Mouse (Mus musculus) stomach, postnatal 0 days (tissue): ENCODE measurements around the gene Cplx2. TPM values are rescaled to one million over a fixed set of nuclear protein-coding genes. Genes with fewer than 3 reads are reported as not detected.

Source experiments
- ATAC-seq: fragments of 200-750 bp; cut with Nextera tagmentation; 2 replicates; pipeline ENCODE4 v1.8.0; 2017; ENCODE audit not compliant: low FRiP score, low TSS enrichment
- DNase-seq: peaks from one replicate; pipeline ENCODE4 v3.0.0-alpha.2; 2016; ENCODE audit warnings: low spot score
- H3K27ac ChIP-seq: fragments of 300-500 bp; sonication (generic); replicated peaks from 2 replicates; pipeline ENCODE4 v1.5.1; 2014; ENCODE audit warnings: mild to moderate bottlenecking, control low read depth
- H3K27me3 ChIP-seq: fragments of 300-500 bp; sonication (generic); 2 replicates; pipeline ENCODE4 v1.6.1; 2014; ENCODE audit warnings: low read length; ENCODE audit not compliant: control insufficient read depth, insufficient read depth
- H3K36me3 ChIP-seq: fragments of 300-500 bp; sonication (generic); 2 replicates; pipeline ENCODE4 v1.6.1; 2014; ENCODE audit warnings: low read length, mixed read lengths; ENCODE audit not compliant: control insufficient read depth, insufficient read depth
- H3K4me1 ChIP-seq: fragments of 300-500 bp; sonication (generic); replicated peaks from 2 replicates; pipeline ENCODE4 v1.6.1; 2014; ENCODE audit warnings: antibody characterized with exemption; ENCODE audit not compliant: control insufficient read depth, insufficient read depth
- H3K4me2 ChIP-seq: fragments of 300-500 bp; sonication (generic); replicated peaks from 2 replicates; pipeline ENCODE4 v1.6.1; 2014; ENCODE audit warnings: low read depth, mild to moderate bottlenecking, control low read depth, moderate library complexity
- H3K4me3 ChIP-seq: fragments of 300-500 bp; sonication (generic); 2 replicates; pipeline ENCODE4 v1.5.1; 2014; ENCODE audit warnings: low read depth, low read length, control low read depth
- H3K9ac ChIP-seq: fragments of 300-500 bp; sonication (generic); 2 replicates; pipeline ENCODE4 v1.6.1; 2014; ENCODE audit warnings: mild to moderate bottlenecking, low read length, control low read depth, mixed read lengths
- H3K9me3 ChIP-seq: fragments of 300-500 bp; sonication (generic); 2 replicates; pipeline ENCODE4 v1.6.1; 2016; ENCODE audit warnings: low read length; ENCODE audit not compliant: control insufficient read depth
- CTCF ChIP-seq: IDR thresholded peaks from 2 replicates; pipeline ENCODE4 v1.5.1; 2016; ENCODE audit warnings: antibody characterized with exemption, low read depth, mild to moderate bottlenecking, moderate library complexity
- EP300 ChIP-seq: optimal IDR thresholded peaks from 2 replicates; pipeline ENCODE3; 2016; ENCODE audit warnings: antibody characterized with exemption
- WGBS: fragments of 180-500 bp; shearing (Covaris S2); extraction: QIAGEN DNeasy Blood & Tissue Kit; methylation state at CpG from one replicate; pipeline ENCODE4 v1.1.7; 2014; 5-methylcytosine and 5-hydroxymethylcytosine counted together
- polyA plus RNA-seq: library from polyadenylated mRNA; unstranded; fragments of >200 nt; fragmentation: Nextera tagmentation; extraction: Ambion mirVana; gene quantifications from 2 replicates; pipeline ENCODE4 v1.2.1, GENCODE M21; 2015

Cplx2 gene
- polyA plus RNA-seq, 1 experiment from 2014 or later: 1.9 TPM

DNA sequence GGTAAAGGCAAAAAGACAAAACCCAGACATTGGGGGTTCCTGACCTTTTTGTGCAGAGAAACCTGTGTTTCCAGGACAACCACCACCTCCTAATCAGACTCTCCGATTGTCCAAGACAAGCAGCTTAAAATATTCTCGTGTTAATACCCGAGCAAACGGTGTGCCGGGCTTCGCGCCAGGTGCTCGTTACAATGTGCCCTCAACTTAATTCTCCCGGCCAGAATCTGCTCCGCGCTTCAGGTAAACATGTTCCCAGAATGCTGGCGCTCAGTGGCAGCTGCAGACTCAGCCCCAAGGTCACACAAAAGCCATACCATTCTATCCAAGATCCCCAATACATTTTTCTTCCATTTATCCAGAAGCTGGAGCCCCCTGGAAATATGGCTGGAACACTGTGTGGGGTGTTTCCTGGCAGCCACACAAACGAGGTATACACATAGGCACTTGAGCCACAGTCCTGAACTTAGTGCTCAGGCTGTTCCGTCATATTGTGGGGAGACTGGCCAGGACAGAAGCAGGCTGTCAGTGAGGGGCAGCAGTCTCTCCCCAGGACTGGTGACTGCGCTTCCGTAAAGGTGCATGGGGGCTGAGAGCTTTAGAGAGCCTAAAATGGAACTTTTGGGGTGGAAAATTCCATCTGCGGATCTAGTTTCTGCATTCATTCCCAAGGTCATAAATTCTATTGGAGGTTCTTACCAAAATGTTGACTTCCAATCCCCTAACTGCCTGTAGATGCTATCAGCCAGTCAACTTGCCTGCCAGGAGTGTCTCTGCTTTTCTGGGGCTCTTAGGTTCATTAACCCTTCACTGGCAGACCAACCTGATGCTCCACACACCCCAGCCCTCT lies 32.3 kb downstream of the Cplx2 start:
- WGBS: 28% methylated on average over 17 of the region's 17 CpGs
- H3K36me3 ChIP-seq: no peaks in the 10 kb centered on the region
- no peaks in the 10 kb centered on the region for H3K9me3 ChIP-seq
- peak; percentile 72 for DNase-seq
- no peak for TF ChIP-seq CTCF
- no peak for TF ChIP-seq EP300
- no peaks in the 10 kb centered on the region for H3K4me1 ChIP-seq
- H3K9ac ChIP-seq: no peak overlapping the region
- ATAC-seq: no peak
- H3K4me3 ChIP-seq: no peak overlapping the region
- H3K27me3 ChIP-seq: no peaks in the 10 kb centered on the region
- H3K27ac ChIP-seq: peak overlapping the region; percentile 36; the same call in 1 of the 2 replicates
- no peak overlapping the region for H3K4me2 ChIP-seq

DNA sequence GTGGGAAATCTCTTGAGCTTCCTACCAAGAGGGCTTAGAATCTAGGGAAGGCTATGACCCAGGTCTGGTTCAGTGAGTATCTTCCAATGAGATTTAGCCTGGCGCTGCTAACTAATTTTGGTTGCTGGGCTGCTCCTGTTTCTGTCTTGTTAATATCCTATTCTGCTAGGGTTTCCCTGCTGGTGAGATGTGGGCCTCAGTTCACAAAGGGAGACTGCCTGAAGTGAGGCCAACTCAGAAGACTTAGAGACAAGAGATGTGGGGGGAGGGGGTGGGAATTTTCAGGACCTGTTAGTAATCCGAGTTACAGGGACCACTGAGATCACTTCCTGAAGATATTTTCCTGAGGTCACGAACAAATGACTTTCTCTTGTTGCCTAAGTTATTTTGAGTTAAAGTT lies 33.1 kb downstream of the Cplx2 start:
- Histone ChIP-seq H3K27me3 (no peaks in the 10 kb centered on the region), H3K9ac (no peak overlapping the region), H3K36me3 (no peaks in the 10 kb centered on the region), H3K27ac (no peak overlapping the region), H3K9me3 (no peaks in the 10 kb centered on the region), H3K4me3 (no peak overlapping the region), H3K4me2 (no peak overlapping the region), H3K4me1 (no peaks in the 10 kb centered on the region)
- ATAC-seq (no peak), DNase-seq (no peak)
- 62% methylated on average over 3 of the region's 3 CpGs for WGBS
- no peak for TF ChIP-seq EP300
- TF ChIP-seq CTCF: no peak

DNA sequence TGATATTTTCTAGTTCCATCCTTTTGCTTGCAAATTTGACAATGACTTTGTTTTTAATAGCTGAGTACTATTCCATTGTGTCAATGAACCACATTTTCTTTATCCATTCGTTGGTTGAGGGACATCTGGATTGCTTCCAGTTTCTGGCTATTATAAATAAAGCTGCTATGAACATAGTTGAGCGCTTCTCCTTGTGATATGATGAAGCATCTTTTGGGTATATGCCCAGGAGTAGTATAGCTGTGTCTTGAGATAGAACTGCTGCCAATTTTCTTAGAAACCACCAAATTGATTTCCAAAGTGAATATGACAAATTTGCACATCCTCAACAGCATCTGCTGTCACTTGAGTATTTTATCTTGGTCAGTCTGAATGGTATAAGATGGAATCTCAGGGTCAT lies 34.7 kb downstream of the Cplx2 start:
- Histone ChIP-seq H3K9ac (no peak overlapping the region), H3K27ac (no peak overlapping the region), H3K9me3 (no peaks in the 10 kb centered on the region), H3K36me3 (no peaks in the 10 kb centered on the region), H3K4me2 (no peak overlapping the region), H3K4me3 (no peak overlapping the region), H3K4me1 (no peaks in the 10 kb centered on the region), H3K27me3 (no peaks in the 10 kb centered on the region)
- ATAC-seq (no peak), DNase-seq (no peak)
- TF ChIP-seq CTCF: no peak
- no peak for TF ChIP-seq EP300
- 62% methylated on average over 2 of the region's 2 CpGs for WGBS

DNA sequence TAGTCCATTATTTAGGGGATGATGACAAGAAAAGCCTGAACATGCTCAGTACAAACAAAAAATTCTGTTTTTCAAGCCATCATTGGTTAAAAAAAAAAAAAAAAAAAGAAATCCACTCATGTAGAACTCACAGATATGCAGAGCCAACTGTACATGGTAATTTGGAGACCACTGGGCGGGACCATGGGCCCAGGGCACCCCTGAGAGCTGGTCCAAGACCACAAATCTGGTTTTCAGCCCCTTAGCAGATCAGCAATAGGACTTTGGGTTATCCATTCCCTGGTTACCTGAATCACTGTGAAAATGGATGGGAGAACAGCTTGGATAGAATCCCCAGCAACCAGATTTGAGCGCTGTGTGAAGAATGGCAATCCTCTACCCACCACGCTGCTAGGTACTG lies 40.5 kb downstream of the Cplx2 start:
- no peak overlapping the region for H3K9ac ChIP-seq
- H3K27ac ChIP-seq: no peak overlapping the region
- H3K4me1 ChIP-seq: 0 out of 2 replicates have a peak, but pooled peaks cover 3% of the 10 kb centered on the region
- H3K36me3 ChIP-seq: no peaks in the 10 kb centered on the region
- no peaks in the 10 kb centered on the region for H3K9me3 ChIP-seq
- no peak overlapping the region for H3K4me2 ChIP-seq
- H3K4me3 ChIP-seq: no peak overlapping the region
- H3K27me3 ChIP-seq: no peaks in the 10 kb centered on the region
- WGBS: 86% methylated on average over 3 of the region's 3 CpGs
- DNase-seq (no peak), ATAC-seq (no peak)
- no peak for TF ChIP-seq EP300
- no peak for TF ChIP-seq CTCF

DNA sequence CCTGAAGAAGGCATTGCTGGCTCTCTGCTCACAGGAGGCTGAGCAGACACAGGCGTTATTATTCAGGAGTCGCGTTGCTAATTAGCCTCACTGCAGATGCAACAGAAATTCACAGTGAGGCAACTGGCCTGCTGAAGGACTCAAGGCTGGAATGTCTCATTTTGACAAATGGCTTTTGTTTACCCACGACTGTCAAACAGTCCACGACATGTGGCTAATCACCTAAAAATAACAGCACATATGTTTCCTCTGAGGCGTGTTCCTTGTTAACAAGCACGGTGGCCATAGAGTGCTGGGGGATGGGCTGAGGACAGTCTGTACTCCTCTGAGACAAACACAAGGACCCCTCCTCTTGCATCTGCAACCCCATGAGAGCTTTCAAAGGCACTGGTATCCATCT lies 41.1 kb downstream of the Cplx2 start:
- Histone ChIP-seq H3K9me3 (no peaks in the 10 kb centered on the region), H3K27ac (no peak overlapping the region), H3K4me2 (no peak overlapping the region), H3K9ac (no peak overlapping the region), H3K4me3 (no peak overlapping the region), H3K4me1 (0 out of 2 replicates have a peak, but pooled peaks cover 3% of the 10 kb centered on the region), H3K27me3 (no peaks in the 10 kb centered on the region), H3K36me3 (no peaks in the 10 kb centered on the region)
- TF ChIP-seq CTCF (no peak), EP300 (no peak)
- DNase-seq (no peak), ATAC-seq (no peak)
- WGBS: 18% methylated on average over 7 of the region's 7 CpGs

DNA sequence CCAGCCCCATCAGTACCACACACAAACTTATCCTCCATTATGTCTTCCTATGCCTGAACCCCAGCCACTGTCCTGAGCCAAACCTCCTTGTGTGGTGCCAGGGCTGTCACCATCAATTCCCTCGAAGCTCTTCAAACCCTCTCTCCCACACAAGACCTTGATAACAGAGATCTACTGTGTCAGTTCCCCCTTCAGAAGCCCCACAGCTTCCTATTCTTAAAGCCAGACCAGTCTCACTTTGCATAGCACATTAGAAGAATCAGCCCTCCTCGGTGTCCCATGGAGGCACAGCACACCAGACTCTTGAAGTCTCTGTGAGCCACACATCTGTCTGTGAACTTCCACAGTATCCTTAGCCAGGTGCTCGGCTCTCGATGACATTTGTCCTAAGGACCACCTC lies 41.6 kb downstream of the Cplx2 start:
- Histone ChIP-seq H3K4me2 (no peak overlapping the region), H3K9ac (no peak overlapping the region), H3K4me3 (no peak overlapping the region), H3K27me3 (no peaks in the 10 kb centered on the region), H3K9me3 (no peaks in the 10 kb centered on the region), H3K27ac (no peak overlapping the region), H3K36me3 (no peaks in the 10 kb centered on the region), H3K4me1 (0 out of 2 replicates have a peak, but pooled peaks cover 3% of the 10 kb centered on the region)
- TF ChIP-seq EP300 (no peak), CTCF (no peak)
- DNase-seq: no peak
- WGBS: 77% methylated on average over 4 of the region's 4 CpGs
- no peak for ATAC-seq
